Mouse (Mus musculus) C2C12 (cell line): ENCODE measurements around the gene Trim65.

Experiments used
- CEBPB ChIP-seq: IDR thresholded peaks from one replicate; pipeline ENCODE4 v1.6.1; 2011; ENCODE audit warnings: low read depth, mild to moderate bottlenecking, control low read depth, moderate library complexity
- CTCF ChIP-seq: IDR thresholded peaks from one replicate; pipeline ENCODE4 v1.5.1; 2011; ENCODE audit not compliant: control insufficient read depth, insufficient read depth, insufficient read length
- FOSL1 ChIP-seq: IDR thresholded peaks from one replicate; pipeline ENCODE4 v1.8.0; 2011; ENCODE audit warnings: mild to moderate bottlenecking, low read length; ENCODE audit not compliant: poor library complexity, insufficient read depth, severe bottlenecking
- MAX ChIP-seq: IDR thresholded peaks from one replicate; pipeline ENCODE4 v1.6.1; 2011; ENCODE audit warnings: mild to moderate bottlenecking, control low read depth
- MYOD1 ChIP-seq: IDR thresholded peaks from one replicate; pipeline ENCODE4 v1.6.1; 2011; ENCODE audit warnings: low read depth; ENCODE audit not compliant: control insufficient read depth, insufficient read length
- MYOG ChIP-seq: IDR thresholded peaks from one replicate; pipeline ENCODE4 v1.6.1; 2011; ENCODE audit not compliant: control insufficient read depth, insufficient read length; ENCODE audit errors: extremely low read depth
- USF1 ChIP-seq: IDR thresholded peaks from one replicate; pipeline ENCODE4 v1.6.1; 2011; ENCODE audit warnings: low read depth, mild to moderate bottlenecking, control low read depth, moderate library complexity

DNA sequence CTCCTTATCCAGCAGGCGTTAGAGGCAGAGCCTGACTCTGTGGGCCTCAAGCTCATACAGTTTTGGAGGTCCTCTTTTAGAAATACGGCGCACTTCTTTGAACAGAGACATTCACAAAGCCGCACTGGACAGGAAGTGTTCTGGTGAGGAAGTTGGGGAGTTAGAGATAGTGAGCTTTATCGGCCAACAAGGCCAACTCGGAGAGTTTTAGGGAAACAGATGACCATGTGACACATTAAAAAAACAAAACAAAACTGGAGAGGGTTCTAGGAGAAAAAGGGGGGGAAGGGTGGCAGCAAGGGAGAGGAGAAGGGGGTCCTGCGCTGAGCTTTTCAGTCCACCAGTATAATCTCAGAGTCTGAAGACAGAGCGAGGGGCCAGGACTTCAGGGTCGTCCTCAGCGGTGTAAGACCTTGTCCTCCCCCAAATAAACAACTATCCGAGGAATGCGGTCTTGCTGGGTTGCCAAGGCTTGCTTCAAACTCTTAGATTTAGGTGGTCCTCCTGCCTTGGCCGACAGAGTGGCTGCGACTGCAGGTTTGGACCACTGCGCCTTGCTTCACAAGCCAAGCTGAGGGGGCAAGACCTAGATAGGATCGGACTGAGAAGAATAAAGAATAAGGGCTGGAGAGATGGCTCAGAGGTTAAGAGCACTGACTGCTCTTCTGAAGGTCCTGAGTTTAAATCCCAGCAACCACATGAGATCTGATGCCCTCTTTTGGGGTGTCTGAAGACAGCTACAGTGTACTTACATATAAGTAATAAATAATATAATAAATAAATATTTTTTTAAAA lies 37.0 kb downstream of the Trim65 start:
- no peak for TF ChIP-seq CTCF
- TF ChIP-seq MAX = no peak
- no peak for TF ChIP-seq CEBPB
- no peak for TF ChIP-seq MYOD1
- TF ChIP-seq FOSL1 = no peak
- no peak for TF ChIP-seq MYOG
- TF ChIP-seq USF1 = no peak
